Mouse (Mus musculus): ENCODE data around the gene Dlg3. TPM values are rescaled to one million over a fixed set of nuclear protein-coding genes. Genes with fewer than 3 reads are reported as not detected.
A peak's percentile ranks its signal among the peaks of the same experiment; 100 is the strongest.

The Dlg3 gene
- polyA plus RNA-seq (2012; fragmentation: generic; extraction: Trizol) = 6.0 TPM
- long read RNA-seq, experiment 1, partial matches to known transcripts = 0 of 3 reads
- long read RNA-seq, experiment 1, other reads (novel, unspliced or antisense) = 3 of 3 reads
- long read RNA-seq, experiment 2, partial matches to known transcripts = 0 of 1 reads
- long read RNA-seq, experiment 2, other reads (novel, unspliced or antisense) = 0 of 1 reads

DNA sequence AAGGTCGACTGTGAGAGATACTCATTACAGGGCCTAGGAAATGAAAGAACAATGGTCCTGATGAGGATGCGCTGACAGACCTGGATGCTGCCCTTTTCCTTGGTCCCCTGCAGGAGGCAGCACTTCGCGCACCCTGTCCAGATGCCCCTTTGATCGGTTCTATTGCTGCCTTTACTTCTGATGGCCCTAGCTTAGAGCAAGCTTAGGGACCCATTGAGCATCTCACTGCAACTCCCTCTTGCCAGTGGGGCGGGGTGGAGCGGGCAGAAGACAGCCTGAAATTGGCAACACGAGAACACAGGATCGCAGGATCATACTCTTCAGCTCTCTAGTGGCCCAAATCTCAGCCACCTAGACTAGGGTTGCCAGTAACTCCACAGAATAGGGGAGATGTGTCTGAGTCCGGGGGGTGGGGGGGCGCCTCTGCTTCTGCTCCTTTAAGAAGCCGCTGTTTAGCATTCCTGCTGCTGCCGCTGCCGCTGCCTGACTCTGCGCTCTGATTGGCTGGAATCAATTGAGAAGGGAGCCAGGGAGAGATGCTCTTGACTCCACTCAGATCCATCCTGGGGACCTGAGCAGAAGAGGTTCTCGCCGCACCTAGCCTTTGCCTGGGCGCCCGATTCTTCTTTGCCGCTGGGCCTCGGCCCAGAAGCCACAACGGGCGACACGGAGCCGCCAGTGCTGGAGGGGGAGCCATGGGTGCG, at the start of gene Dlg3:
Dlg3 (plus strand) TSS at position 542 of the 704 bp plus-strand sequence.
- Histone ChIP-seq H3K79me2 (ENCODE audit: control insufficient read depth, insufficient read depth) (no peaks in the 10 kb centered on the region), H3K4me3 (ENCODE audit: insufficient read depth, poor library complexity, severe bottlenecking) (peak within 1 kb of the TSS; percentile 21), H3K36me3 (ENCODE audit: control insufficient read depth, insufficient read depth) (no peaks in the 10 kb centered on the region), H3ac (ENCODE audit: control insufficient read depth, insufficient read length, low read depth) (peak within 1 kb of the TSS; percentile 38), H3K79me3 (ENCODE audit: low read depth) (no peaks in the 10 kb centered on the region), H3K27me3 (ENCODE audit: control insufficient read depth, insufficient read depth, insufficient read length) (no peaks in the 10 kb centered on the region)
- TF ChIP-seq USF1 (IDR thresholded peaks at IDR 0.05; ENCODE audit: low read depth) (no peak), CEBPB (IDR thresholded peaks at IDR 0.05; ENCODE audit: low read depth) (no peak), CTCF (IDR thresholded peaks at IDR 0.05; ENCODE audit: control insufficient read depth, insufficient read depth, insufficient read length) (no peak), FOSL1 (IDR thresholded peaks at IDR 0.05; ENCODE audit: insufficient read depth, low read length, poor library complexity, severe bottlenecking) (no peak), MYOD1 (IDR thresholded peaks at IDR 0.05; ENCODE audit: control insufficient read depth, insufficient read length, low read depth) (no peak), MYOG (IDR thresholded peaks at IDR 0.05; ENCODE audit: control insufficient read depth, extremely low read depth, insufficient read length) (no peak), MAX (IDR thresholded peaks at IDR 0.05) (no peak)

DNA sequence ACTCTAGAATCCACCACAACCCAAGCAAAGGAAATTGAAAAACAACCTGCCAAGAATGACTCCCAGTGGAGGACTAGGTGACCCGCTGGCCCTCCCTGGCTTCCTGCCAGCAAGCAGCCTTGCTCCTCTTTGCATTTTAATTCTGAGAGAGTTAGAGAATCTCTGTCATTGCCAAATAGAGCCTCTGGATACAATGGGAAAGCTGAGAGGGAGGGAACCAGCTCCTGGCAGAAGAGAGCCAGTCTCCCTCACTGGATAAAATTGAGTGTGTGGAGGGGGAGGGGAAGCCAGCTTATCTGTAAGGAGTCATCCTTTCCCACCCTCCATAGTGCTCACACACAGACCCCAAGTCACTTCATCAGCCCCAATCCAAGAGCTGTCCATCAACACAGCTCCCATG, 38.6 kb upstream of the Dlg3 start:
- no peaks in the 10 kb centered on the region for H3K79me3 ChIP-seq (ENCODE audit: low read depth)
- TF ChIP-seq CTCF (IDR thresholded peaks at IDR 0.05; ENCODE audit: control insufficient read depth, insufficient read depth, insufficient read length) (no peak), MYOG (IDR thresholded peaks at IDR 0.05; ENCODE audit: control insufficient read depth, extremely low read depth, insufficient read length) (no peak), MYOD1 (IDR thresholded peaks at IDR 0.05; ENCODE audit: control insufficient read depth, insufficient read length, low read depth) (no peak), MAX (IDR thresholded peaks at IDR 0.05) (no peak), USF1 (IDR thresholded peaks at IDR 0.05; ENCODE audit: low read depth) (no peak), CEBPB (IDR thresholded peaks at IDR 0.05; ENCODE audit: low read depth) (no peak), FOSL1 (IDR thresholded peaks at IDR 0.05; ENCODE audit: insufficient read depth, low read length, poor library complexity, severe bottlenecking) (no peak)
- no peak overlapping the region for H3K4me3 ChIP-seq (ENCODE audit: insufficient read depth, poor library complexity, severe bottlenecking)
- no peak overlapping the region for H3ac ChIP-seq (ENCODE audit: control insufficient read depth, insufficient read length, low read depth)
- H3K27me3 ChIP-seq (ENCODE audit: control insufficient read depth, insufficient read depth, insufficient read length) = no peaks in the 10 kb centered on the region
- peaks cover 14% of the 10 kb centered on the region for H3K36me3 ChIP-seq (ENCODE audit: control insufficient read depth, insufficient read depth)
- no peaks in the 10 kb centered on the region for H3K79me2 ChIP-seq (ENCODE audit: control insufficient read depth, insufficient read depth)

DNA sequence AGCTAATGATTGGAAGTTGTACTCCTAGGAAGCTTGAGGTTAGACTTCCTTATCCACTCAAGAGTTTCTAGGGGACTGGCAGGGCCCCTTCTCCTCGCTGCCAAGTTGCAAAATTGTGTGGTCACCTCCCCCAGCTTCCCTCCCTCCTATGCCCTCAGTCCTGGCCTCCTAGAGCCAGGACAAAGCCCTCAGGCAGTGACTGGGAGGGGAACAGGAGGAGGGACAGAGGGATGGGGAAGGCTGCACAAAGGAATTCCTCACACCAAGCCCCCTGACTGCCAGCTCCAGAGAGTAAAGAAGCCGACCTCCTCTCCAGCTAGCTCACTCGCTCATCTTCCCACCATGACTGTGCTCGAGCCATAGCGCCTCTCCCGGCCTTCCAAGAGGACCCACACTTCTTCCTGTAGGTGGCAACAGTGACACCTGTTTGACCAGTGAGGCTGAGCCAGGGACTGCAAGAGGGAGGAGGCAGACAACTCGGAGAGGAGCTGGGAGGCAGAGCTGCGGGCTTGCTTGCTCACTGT, 37.8 kb upstream of the Dlg3 start, which contains the start of gene Gdpd2:
Gdpd2 (plus strand) TSS at position 209 of the 524 bp plus-strand sequence.
- Histone ChIP-seq H3K36me3 (ENCODE audit: control insufficient read depth, insufficient read depth) (peaks cover 13% of the 10 kb centered on the region), H3ac (ENCODE audit: control insufficient read depth, insufficient read length, low read depth) (no peak within 1 kb of the TSS), H3K79me2 (ENCODE audit: control insufficient read depth, insufficient read depth) (no peaks in the 10 kb centered on the region), H3K27me3 (ENCODE audit: control insufficient read depth, insufficient read depth, insufficient read length) (no peaks in the 10 kb centered on the region), H3K79me3 (ENCODE audit: low read depth) (no peaks in the 10 kb centered on the region), H3K4me3 (ENCODE audit: insufficient read depth, poor library complexity, severe bottlenecking) (no peak within 1 kb of the TSS)
- TF ChIP-seq USF1 (IDR thresholded peaks at IDR 0.05; ENCODE audit: low read depth) (no peak), CTCF (IDR thresholded peaks at IDR 0.05; ENCODE audit: control insufficient read depth, insufficient read depth, insufficient read length) (no peak), MYOG (IDR thresholded peaks at IDR 0.05; ENCODE audit: control insufficient read depth, extremely low read depth, insufficient read length) (no peak), FOSL1 (IDR thresholded peaks at IDR 0.05; ENCODE audit: insufficient read depth, low read length, poor library complexity, severe bottlenecking) (no peak), MAX (IDR thresholded peaks at IDR 0.05) (no peak), CEBPB (IDR thresholded peaks at IDR 0.05; ENCODE audit: low read depth) (no peak), MYOD1 (IDR thresholded peaks at IDR 0.05; ENCODE audit: control insufficient read depth, insufficient read length, low read depth) (no peak)

DNA sequence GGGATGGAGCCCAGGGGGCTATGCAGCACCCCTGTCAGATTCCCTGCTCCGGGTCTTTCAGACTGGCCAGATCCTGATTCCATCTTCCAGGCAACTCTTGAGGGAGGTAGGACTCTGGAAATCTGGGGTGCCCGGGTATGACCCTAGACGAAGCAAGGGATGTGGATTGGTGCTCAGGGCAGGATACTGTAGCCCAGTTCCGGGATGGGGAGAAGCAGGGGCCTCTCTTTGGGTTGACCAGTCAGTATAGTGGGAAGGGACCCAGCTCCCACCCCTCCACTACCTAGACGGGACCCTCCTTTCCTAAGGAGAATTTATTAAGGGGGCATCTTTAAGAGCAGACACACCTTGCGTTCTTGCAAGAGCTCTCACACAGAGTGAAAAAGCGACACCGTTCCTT, 37.3 kb upstream of the Dlg3 start:
- Histone ChIP-seq H3K27me3 (ENCODE audit: control insufficient read depth, insufficient read depth, insufficient read length) (no peaks in the 10 kb centered on the region), H3K79me3 (ENCODE audit: low read depth) (no peaks in the 10 kb centered on the region), H3K4me3 (ENCODE audit: insufficient read depth, poor library complexity, severe bottlenecking) (no peak overlapping the region), H3K36me3 (ENCODE audit: control insufficient read depth, insufficient read depth) (peaks cover 7% of the 10 kb centered on the region), H3ac (ENCODE audit: control insufficient read depth, insufficient read length, low read depth) (no peak overlapping the region), H3K79me2 (ENCODE audit: control insufficient read depth, insufficient read depth) (no peaks in the 10 kb centered on the region)
- TF ChIP-seq MAX (IDR thresholded peaks at IDR 0.05) (no peak), CEBPB (IDR thresholded peaks at IDR 0.05; ENCODE audit: low read depth) (no peak), MYOD1 (IDR thresholded peaks at IDR 0.05; ENCODE audit: control insufficient read depth, insufficient read length, low read depth) (no peak), USF1 (IDR thresholded peaks at IDR 0.05; ENCODE audit: low read depth) (no peak), CTCF (IDR thresholded peaks at IDR 0.05; ENCODE audit: control insufficient read depth, insufficient read depth, insufficient read length) (no peak), MYOG (IDR thresholded peaks at IDR 0.05; ENCODE audit: control insufficient read depth, extremely low read depth, insufficient read length) (no peak), FOSL1 (IDR thresholded peaks at IDR 0.05; ENCODE audit: insufficient read depth, low read length, poor library complexity, severe bottlenecking) (no peak)

DNA sequence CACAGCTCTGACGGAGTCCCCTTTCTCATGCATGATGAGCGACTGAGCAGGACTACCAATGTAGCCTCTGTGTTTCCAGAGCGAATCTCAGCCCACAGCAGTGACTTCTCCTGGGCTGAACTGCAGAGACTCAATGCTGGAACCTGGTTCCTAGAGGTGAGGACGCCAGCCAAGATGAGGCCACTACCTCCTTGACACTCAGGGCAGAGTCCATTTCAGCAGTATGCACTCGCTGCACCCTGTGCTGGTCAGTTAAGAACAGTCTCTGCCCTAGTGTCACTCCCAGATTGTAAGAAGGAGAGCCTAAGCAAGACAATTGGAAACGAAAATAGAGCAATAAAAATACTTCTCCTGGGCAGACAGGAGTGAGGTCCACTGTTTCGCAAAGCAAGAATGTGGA, 33.2 kb upstream of the Dlg3 start:
- no peaks in the 10 kb centered on the region for H3K79me3 ChIP-seq (ENCODE audit: low read depth)
- H3ac ChIP-seq (ENCODE audit: control insufficient read depth, insufficient read length, low read depth) = no peak overlapping the region
- H3K27me3 ChIP-seq (ENCODE audit: control insufficient read depth, insufficient read depth, insufficient read length) = no peaks in the 10 kb centered on the region
- no peaks in the 10 kb centered on the region for H3K79me2 ChIP-seq (ENCODE audit: control insufficient read depth, insufficient read depth)
- no peak overlapping the region for H3K4me3 ChIP-seq (ENCODE audit: insufficient read depth, poor library complexity, severe bottlenecking)
- H3K36me3 ChIP-seq (ENCODE audit: control insufficient read depth, insufficient read depth) = no peaks in the 10 kb centered on the region
- TF ChIP-seq CTCF (IDR thresholded peaks at IDR 0.05; ENCODE audit: control insufficient read depth, insufficient read depth, insufficient read length) (no peak), FOSL1 (IDR thresholded peaks at IDR 0.05; ENCODE audit: insufficient read depth, low read length, poor library complexity, severe bottlenecking) (no peak), CEBPB (IDR thresholded peaks at IDR 0.05; ENCODE audit: low read depth) (no peak), MYOD1 (IDR thresholded peaks at IDR 0.05; ENCODE audit: control insufficient read depth, insufficient read length, low read depth) (no peak), MYOG (IDR thresholded peaks at IDR 0.05; ENCODE audit: control insufficient read depth, extremely low read depth, insufficient read length) (no peak), USF1 (IDR thresholded peaks at IDR 0.05; ENCODE audit: low read depth) (no peak), MAX (IDR thresholded peaks at IDR 0.05) (no peak)

Measured in C2C12 (cell line).